Mouse (Mus musculus) embryonic fibroblast, embryonic 13.5 days (primary cell): ENCODE data around the gene Gpr27. TPM values are rescaled to one million over a fixed set of nuclear protein-coding genes. Genes with fewer than 3 reads are reported as not detected.

ENCODE experiments used
- H3K27ac ChIP-seq: 2 replicates; pipeline ENCODE4 v1.5.1; 2012; ENCODE audit warnings: low read length, control low read depth, inconsistent platforms; ENCODE audit not compliant: insufficient read depth
- H3K4me1 ChIP-seq: 2 replicates; pipeline ENCODE4 v1.6.1; 2011; ENCODE audit warnings: low read length; ENCODE audit not compliant: control insufficient read depth, insufficient read depth
- H3K4me3 ChIP-seq: 2 replicates; pipeline ENCODE4 v1.5.1; 2011; ENCODE audit warnings: mild to moderate bottlenecking, control low read depth, low read length; ENCODE audit not compliant: insufficient read depth
- CTCF ChIP-seq: IDR thresholded peaks from 2 replicates; pipeline ENCODE4 v1.5.1; 2011; ENCODE audit warnings: mild to moderate bottlenecking, control low read depth, low read length, moderate library complexity, borderline replicate concordance; ENCODE audit not compliant: insufficient read depth
- POLR2A ChIP-seq: IDR thresholded peaks from 2 replicates; pipeline ENCODE4 v1.6.1; 2011; ENCODE audit warnings: low read depth, mild to moderate bottlenecking, control low read depth, low read length, moderate library complexity
- polyA plus RNA-seq: library from polyadenylated mRNA; stranded (reverse); fragments of >200 nt; gene quantifications from 2 replicates; pipeline ENCODE4 v1.2.4, GENCODE M21; 2011; ENCODE audit warnings: low read depth; ENCODE audit not compliant: missing spikeins, insufficient read length

The Gpr27 gene
- polyA plus RNA-seq, 1 experiment = 2.4 TPM

DNA sequence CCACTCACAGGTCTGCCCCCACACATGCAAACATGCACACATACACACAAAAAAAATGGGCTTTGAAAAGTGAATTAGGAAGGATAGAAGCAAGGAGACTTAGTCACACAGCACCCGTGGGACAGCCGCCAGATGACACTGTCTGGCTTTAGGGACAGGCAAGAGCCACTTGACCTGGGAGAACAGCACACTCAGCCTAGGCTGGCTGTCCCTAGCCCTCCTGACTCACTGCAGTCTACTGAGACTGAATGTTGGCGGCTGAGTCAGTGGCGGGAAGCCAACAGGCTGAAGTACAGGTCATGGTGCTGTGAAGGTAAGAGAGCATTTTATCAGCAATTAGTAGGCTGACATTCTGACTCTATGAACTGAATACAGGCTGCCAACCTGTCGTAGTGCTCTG is 42.2 kb downstream of the Gpr27 start:
- H3K27ac ChIP-seq = no peak overlapping the region
- no peak overlapping the region for H3K4me3 ChIP-seq
- no peaks in the 10 kb centered on the region for H3K4me1 ChIP-seq
- TF ChIP-seq CTCF (no peak), POLR2A (no peak)

DNA sequence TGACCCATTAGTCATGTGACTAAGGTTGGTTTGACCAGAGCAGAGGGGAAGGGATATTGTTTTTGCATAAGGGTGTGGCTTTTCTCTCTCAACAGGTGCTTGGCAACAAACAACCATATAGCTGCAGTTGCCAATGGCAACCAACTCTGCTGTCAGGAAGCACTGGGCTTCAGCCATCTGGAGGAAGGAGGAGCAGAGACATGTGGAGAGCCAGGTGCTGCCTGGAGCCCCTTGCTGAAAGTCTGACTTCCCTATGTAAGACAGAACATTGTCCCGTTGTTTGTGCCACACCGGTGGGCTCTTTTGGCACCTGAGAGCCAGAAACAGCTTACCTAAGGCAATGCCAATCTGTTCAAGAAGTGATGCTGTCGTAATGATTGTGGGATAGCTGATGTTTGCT is 50.4 kb downstream of the Gpr27 start:
- Histone ChIP-seq H3K4me3 (no peak overlapping the region), H3K27ac (no peak overlapping the region), H3K4me1 (no peaks in the 10 kb centered on the region)
- no peak for TF ChIP-seq CTCF
- no peak for TF ChIP-seq POLR2A

Other genes starting within 250 kb of the Gpr27 start
- gene Foxp1, start 170.0 kb upstream of the Gpr27 start, polyA plus RNA-seq = 135 and 137 TPM in 2 replicates
- gene Eif4e3, start 25.9 kb upstream of the Gpr27 start, polyA plus RNA-seq = 8.8 and 13.5 TPM in 2 replicates
- 3.6 and 5.2 TPM in 2 replicates for gene Gm20696, start 25.9 kb upstream of the Gpr27 start, polyA plus RNA-seq
- gene Prok2, start 33.7 kb downstream of the Gpr27 start, polyA plus RNA-seq = not detected in 2 replicates